Mouse (Mus musculus): Measurements from ENCODE around the gene Ppp2r3a. TPM values are rescaled to one million over a fixed set of nuclear protein-coding genes. Genes with fewer than 3 reads are reported as not detected.

Gene Ppp2r3a
- polyA plus RNA-seq, 1 experiment from 2014 or later: 62.3 TPM

DNA sequence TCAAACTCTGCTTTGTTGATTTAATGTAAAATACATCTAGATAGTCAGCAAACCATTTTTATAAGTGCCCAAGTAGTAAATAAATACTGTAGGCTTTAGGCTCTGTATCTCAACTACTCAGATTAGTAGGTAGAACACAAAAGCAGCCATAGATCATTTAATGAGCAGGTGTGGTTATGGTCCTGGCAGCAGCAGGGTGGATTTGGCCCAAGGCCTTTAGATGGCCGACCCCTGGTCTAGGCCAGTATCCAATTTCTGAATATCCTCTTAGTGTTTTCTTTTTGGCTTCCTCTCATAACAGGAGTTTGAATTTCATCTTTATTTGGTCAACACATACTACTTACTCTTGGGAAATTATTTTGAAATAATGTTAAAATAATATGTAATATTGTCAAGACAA, 46.4 kb downstream of the Ppp2r3a start:
- Histone ChIP-seq H3K36me3 (0 out of 2 replicates have a peak, but pooled peaks cover 2% of the 10 kb centered on the region), H3K27me3 (replicated peaks) (no peaks in the 10 kb centered on the region), H3K4me3 (no peak overlapping the region), H3K4me1 (peaks cover 26% of the 10 kb centered on the region), H3K9ac (no peak overlapping the region), H3K4me2 (no peak overlapping the region), H3K27ac (replicated peaks) (no peak overlapping the region), H3K9me3 (no peaks in the 10 kb centered on the region)
- WGBS: 70% methylated on average over 1 of the region's 1 CpGs
- ATAC-seq (ENCODE audit: extremely low read depth, insufficient number of reproducible peaks, low FRiP score, low TSS enrichment): no peak

- Histone ChIP-seq H3K9ac (no peak overlapping the region), H3K36me3 (no peaks in the 10 kb centered on the region), H3K9me3 (no peaks in the 10 kb centered on the region), H3K27me3 (replicated peaks) (no peaks in the 10 kb centered on the region), H3K27ac (replicated peaks) (no peak overlapping the region), H3K4me1 (peaks cover 30% of the 10 kb centered on the region), H3K4me2 (no peak overlapping the region), H3K4me3 (no peak overlapping the region)
- no peak for ATAC-seq (ENCODE audit: extremely low read depth, insufficient number of reproducible peaks, low FRiP score, low TSS enrichment)
- WGBS: 85% methylated on average over 3 of the region's 3 CpGs
These were observed 47.5 kb downstream of the Ppp2r3a start for GRCm38 (mm10) chr9:101204059-101204458.

GRCm38 (mm10) chr9:101200627-101201026, 51.0 kb downstream of the Ppp2r3a start:
- 27% methylated on average over 5 of the region's 5 CpGs for WGBS
- Histone ChIP-seq H3K9me3 (no peaks in the 10 kb centered on the region), H3K9ac (peak overlapping the region; percentile 57), H3K36me3 (0 out of 2 replicates have a peak, but pooled peaks cover 2% of the 10 kb centered on the region), H3K4me3 (0 out of 2 replicates have a peak overlapping the region, but pooled peaks have one; percentile 15), H3K27ac (replicated peaks) (peak overlapping the region; percentile 88), H3K4me1 (peaks cover 27% of the 10 kb centered on the region), H3K4me2 (peak overlapping the region; percentile 56), H3K27me3 (replicated peaks) (no peaks in the 10 kb centered on the region)
- peak; percentile 66; the same call in 1 of the 2 replicates for ATAC-seq (ENCODE audit: extremely low read depth, insufficient number of reproducible peaks, low FRiP score, low TSS enrichment)

DNA sequence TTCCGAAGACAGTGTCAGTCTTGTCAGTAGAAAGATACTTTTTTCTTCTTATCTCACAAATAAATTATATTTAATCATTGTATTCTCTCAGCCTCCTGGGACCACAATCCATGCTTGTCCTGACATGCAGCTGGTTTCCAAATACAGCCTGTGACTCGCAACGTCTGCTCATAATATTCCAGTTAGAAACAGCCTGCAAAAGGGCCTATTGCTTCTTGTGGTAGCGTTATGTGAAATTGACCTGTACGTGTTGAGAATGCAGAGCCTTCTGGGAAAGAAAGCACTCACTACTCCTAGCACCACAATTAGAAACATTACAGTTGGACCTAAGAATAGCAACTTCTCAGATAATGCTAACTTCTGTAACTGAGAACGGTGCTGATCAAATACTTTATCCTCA, 52.8 kb downstream of the Ppp2r3a start:
- peak overlapping the region; percentile 98 for H3K27ac ChIP-seq (replicated peaks)
- H3K4me3 ChIP-seq: peak overlapping the region; percentile 56

DNA sequence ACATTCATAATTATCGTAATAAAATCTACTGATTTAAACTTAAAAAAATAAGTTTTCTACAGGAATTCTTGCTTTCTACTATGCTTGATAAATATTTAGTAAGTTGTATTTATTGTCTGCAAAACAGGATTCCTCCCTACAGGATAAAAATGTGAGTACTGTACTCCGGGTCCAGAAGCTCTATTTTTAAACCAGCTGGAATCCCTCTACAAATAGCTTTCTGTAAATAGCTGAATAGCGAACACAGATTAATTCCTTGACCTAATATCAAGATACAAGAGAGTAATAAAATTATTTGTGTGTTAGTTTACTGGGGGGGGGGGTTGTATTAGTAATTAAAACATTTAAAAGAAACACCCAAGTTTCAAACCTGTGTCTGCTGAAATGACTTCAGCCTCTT, 53.3 kb downstream of the Ppp2r3a start:
- H3K9ac ChIP-seq: peak overlapping the region; percentile 88
- H3K4me1 ChIP-seq: peaks cover 24% of the 10 kb centered on the region
- peak overlapping the region; percentile 53 for H3K4me2 ChIP-seq
- 36% methylated on average over 3 of the region's 3 CpGs for WGBS
- peak overlapping the region; percentile 98 for H3K27ac ChIP-seq (replicated peaks)
- no peaks in the 10 kb centered on the region for H3K9me3 ChIP-seq
- no peak for ATAC-seq (ENCODE audit: extremely low read depth, insufficient number of reproducible peaks, low FRiP score, low TSS enrichment)
- peaks cover 11% of the 10 kb centered on the region for H3K36me3 ChIP-seq
- peak overlapping the region; percentile 56 for H3K4me3 ChIP-seq
- H3K27me3 ChIP-seq (replicated peaks): no peaks in the 10 kb centered on the region

More for the DNA sequence above, 52.8 kb downstream of the Ppp2r3a start:
- H3K9ac ChIP-seq: peak overlapping the region; percentile 88
- H3K4me2 ChIP-seq: peak overlapping the region; percentile 53
- H3K36me3 ChIP-seq: peaks cover 11% of the 10 kb centered on the region
- ATAC-seq (ENCODE audit: extremely low read depth, insufficient number of reproducible peaks, low FRiP score, low TSS enrichment): no peak
- no peaks in the 10 kb centered on the region for H3K9me3 ChIP-seq
- no peaks in the 10 kb centered on the region for H3K27me3 ChIP-seq (replicated peaks)
- 28% methylated on average over 6 of the region's 6 CpGs for WGBS
- peaks cover 30% of the 10 kb centered on the region for H3K4me1 ChIP-seq

DNA sequence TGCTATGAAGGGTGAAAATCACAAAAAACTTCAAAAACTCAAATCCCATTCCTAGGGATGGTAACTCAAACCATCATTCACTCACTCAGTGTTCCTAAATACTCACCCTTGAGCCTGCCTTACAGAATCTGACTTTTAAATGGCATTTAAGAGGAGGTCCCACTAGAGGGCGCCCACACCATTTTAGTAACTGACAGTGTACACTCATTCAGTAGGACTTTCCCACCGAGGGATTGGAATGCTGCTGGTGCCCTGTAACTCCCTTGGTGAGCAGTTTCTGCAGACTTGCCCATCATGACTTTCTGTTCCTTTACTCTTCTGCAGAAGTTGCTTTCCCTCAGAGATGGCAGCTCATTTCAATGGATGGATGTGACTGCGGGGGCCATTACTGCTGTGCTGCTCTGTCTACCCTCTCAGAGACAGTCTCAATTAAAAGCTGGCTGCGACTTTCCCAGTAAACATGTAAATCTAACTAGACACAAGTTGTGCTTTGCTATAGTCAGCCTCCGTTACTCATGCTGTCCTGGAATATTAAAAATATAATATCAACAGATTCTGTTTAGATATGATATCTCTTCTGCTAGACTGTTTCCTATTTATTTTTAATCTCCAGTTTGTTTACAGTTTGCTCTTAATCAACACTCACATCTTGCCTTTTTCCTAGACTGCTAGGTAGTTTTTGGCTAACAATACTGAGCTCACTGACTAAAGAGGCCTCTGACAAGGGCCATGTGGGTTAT, 69.5 kb downstream of the Ppp2r3a start:
- 37% methylated on average over 5 of the region's 5 CpGs for WGBS
- H3K4me1 ChIP-seq: peaks cover 18% of the 10 kb centered on the region
- H3K27me3 ChIP-seq (replicated peaks): no peaks in the 10 kb centered on the region
- H3K27ac ChIP-seq (replicated peaks): 0 out of 2 replicates have a peak overlapping the region, but pooled peaks have one; percentile 21
- no peaks in the 10 kb centered on the region for H3K9me3 ChIP-seq
- no peak overlapping the region for H3K4me2 ChIP-seq
- H3K4me3 ChIP-seq: no peak overlapping the region
- H3K36me3 ChIP-seq: peaks cover 78% of the 10 kb centered on the region
- ATAC-seq (ENCODE audit: extremely low read depth, insufficient number of reproducible peaks, low FRiP score, low TSS enrichment): no peak
- no peak overlapping the region for H3K9ac ChIP-seq

- Histone ChIP-seq H3K36me3 (peaks cover 86% of the 10 kb centered on the region), H3K27ac (replicated peaks) (no peak overlapping the region), H3K27me3 (replicated peaks) (no peaks in the 10 kb centered on the region), H3K9me3 (no peaks in the 10 kb centered on the region), H3K4me2 (no peak overlapping the region), H3K9ac (no peak overlapping the region), H3K4me3 (no peak overlapping the region), H3K4me1 (peaks cover 18% of the 10 kb centered on the region)
- no peak for ATAC-seq (ENCODE audit: extremely low read depth, insufficient number of reproducible peaks, low FRiP score, low TSS enrichment)
- 79% methylated on average over 6 of the region's 6 CpGs for WGBS
These were observed 70.3 kb downstream of the Ppp2r3a start for GRCm38 (mm10) chr9:101181291-101181690.

GRCm38 (mm10) chr9:101180234-101180633, 71.4 kb downstream of the Ppp2r3a start:
- peaks cover 18% of the 10 kb centered on the region for H3K4me1 ChIP-seq
- H3K4me2 ChIP-seq: no peak overlapping the region
- H3K27ac ChIP-seq (replicated peaks): peak overlapping the region; percentile 8; the same call in 1 of the 2 replicates
- H3K4me3 ChIP-seq: no peak overlapping the region
- no peaks in the 10 kb centered on the region for H3K9me3 ChIP-seq
- WGBS: 44% methylated on average over 2 of the region's 2 CpGs
- no peaks in the 10 kb centered on the region for H3K27me3 ChIP-seq (replicated peaks)
- no peak for ATAC-seq (ENCODE audit: extremely low read depth, insufficient number of reproducible peaks, low FRiP score, low TSS enrichment)
- H3K36me3 ChIP-seq: peaks cover 83% of the 10 kb centered on the region
- H3K9ac ChIP-seq: 0 out of 2 replicates have a peak overlapping the region, but pooled peaks have one; percentile 24

DNA sequence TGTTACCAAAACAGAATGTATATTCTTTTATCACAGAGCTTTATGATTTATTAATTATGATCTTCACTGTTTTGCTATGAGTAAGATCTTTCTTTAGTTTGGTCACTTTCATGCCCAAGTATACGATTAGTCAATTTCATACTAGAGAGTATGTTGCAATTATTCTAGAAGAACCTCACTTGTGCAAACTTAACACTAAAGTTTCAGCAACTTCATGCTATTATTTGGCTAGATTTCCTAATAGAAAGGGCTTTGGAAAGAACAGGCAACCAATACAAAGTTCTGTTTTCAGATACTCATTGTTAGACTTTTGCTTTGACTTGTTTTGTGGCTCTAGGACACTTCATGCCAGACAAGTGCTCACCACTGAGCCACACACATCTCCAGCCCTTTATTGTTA, 91.0 kb downstream of the Ppp2r3a start:
- Histone ChIP-seq H3K27ac (replicated peaks) (no peak overlapping the region), H3K36me3 (peaks cover 22% of the 10 kb centered on the region), H3K27me3 (replicated peaks) (no peaks in the 10 kb centered on the region), H3K4me2 (no peak overlapping the region), H3K4me1 (no peaks in the 10 kb centered on the region), H3K4me3 (no peak overlapping the region), H3K9me3 (no peaks in the 10 kb centered on the region), H3K9ac (no peak overlapping the region)
- WGBS: 89% methylated on average over 1 of the region's 1 CpGs
- no peak for ATAC-seq (ENCODE audit: extremely low read depth, insufficient number of reproducible peaks, low FRiP score, low TSS enrichment)

DNA sequence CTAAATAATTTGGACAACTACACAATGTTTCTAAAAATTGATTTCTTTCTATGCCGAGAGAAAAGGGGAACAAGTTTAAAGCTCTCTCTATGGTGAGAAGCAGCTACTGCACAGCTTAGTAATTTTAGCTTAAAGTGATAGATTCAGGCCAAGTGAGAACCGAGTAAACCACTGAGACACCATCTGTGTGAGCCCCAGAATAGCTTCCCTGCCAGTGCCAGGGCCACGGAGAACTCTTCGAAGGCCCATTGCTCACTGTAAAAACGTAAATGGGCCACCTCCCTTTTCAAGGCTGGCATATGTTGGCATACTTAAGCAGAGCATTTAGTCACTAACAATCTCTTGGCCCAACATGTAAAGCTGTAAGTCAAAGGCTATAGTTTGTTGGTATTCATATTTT, 91.5 kb downstream of the Ppp2r3a start:
- no peak overlapping the region for H3K27ac ChIP-seq (replicated peaks)
- no peak overlapping the region for H3K9ac ChIP-seq
- no peaks in the 10 kb centered on the region for H3K9me3 ChIP-seq
- H3K36me3 ChIP-seq: peaks cover 22% of the 10 kb centered on the region
- ATAC-seq (ENCODE audit: extremely low read depth, insufficient number of reproducible peaks, low FRiP score, low TSS enrichment): no peak
- 67% methylated on average over 5 of the region's 5 CpGs for WGBS
- no peaks in the 10 kb centered on the region for H3K27me3 ChIP-seq (replicated peaks)
- H3K4me3 ChIP-seq: no peak overlapping the region
- no peak overlapping the region for H3K4me2 ChIP-seq
- H3K4me1 ChIP-seq: no peaks in the 10 kb centered on the region

DNA sequence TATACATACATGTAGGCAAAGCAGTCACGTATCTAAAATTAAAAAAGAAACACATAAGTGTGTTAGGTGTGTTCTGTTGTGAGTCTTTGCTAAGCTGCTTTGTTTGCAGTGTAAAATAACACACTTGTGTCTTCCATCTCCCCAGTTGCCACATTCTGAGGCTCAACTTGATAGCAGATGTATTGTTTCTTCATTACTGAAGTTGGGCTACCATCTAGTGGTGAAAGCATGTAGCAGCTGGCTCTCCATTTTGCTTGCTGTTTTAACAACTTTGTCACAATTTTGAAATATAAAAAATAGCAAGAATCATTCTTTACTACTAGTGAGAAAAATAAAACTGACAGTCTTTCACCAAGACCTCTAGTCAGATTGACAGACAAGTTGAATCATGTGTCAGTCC, 92.2 kb downstream of the Ppp2r3a start:
- no peaks in the 10 kb centered on the region for H3K4me1 ChIP-seq
- H3K27ac ChIP-seq (replicated peaks): no peak overlapping the region
- H3K36me3 ChIP-seq: peaks cover 22% of the 10 kb centered on the region
- ATAC-seq (ENCODE audit: extremely low read depth, insufficient number of reproducible peaks, low FRiP score, low TSS enrichment): no peak
- H3K4me2 ChIP-seq: no peak overlapping the region
- no peak overlapping the region for H3K9ac ChIP-seq
- WGBS: 86% methylated on average over 1 of the region's 1 CpGs
- H3K27me3 ChIP-seq (replicated peaks): no peaks in the 10 kb centered on the region
- H3K4me3 ChIP-seq: no peak overlapping the region
- no peaks in the 10 kb centered on the region for H3K9me3 ChIP-seq

- WGBS: 63% methylated on average over 5 of the region's 5 CpGs
- H3K27ac ChIP-seq (replicated peaks): no peak overlapping the region
- H3K9ac ChIP-seq: no peak overlapping the region
- no peak for ATAC-seq (ENCODE audit: extremely low read depth, insufficient number of reproducible peaks, low FRiP score, low TSS enrichment)
- peaks cover 50% of the 10 kb centered on the region for H3K36me3 ChIP-seq
- no peak overlapping the region for H3K4me3 ChIP-seq
- H3K27me3 ChIP-seq (replicated peaks): no peaks in the 10 kb centered on the region
- no peaks in the 10 kb centered on the region for H3K9me3 ChIP-seq
- no peaks in the 10 kb centered on the region for H3K4me1 ChIP-seq
- no peak overlapping the region for H3K4me2 ChIP-seq
These were observed 98.7 kb downstream of the Ppp2r3a start for GRCm38 (mm10) chr9:101152872-101153271.

Data from heart, embryonic 13.5 days (tissue).